Mouse (Mus musculus): Measurements from ENCODE around the gene Pigo. TPM values are rescaled to one million over a fixed set of nuclear protein-coding genes. Genes with fewer than 3 reads are reported as not detected.
A peak's percentile ranks its signal among the peaks of the same experiment; 100 is the strongest.

Gene Pigo
- polyA plus RNA-seq, 1 experiment from 2014 or later, result 9.5 TPM

- ATAC-seq, result no peak
- TF ChIP-seq EP300 (IDR thresholded peaks at IDR 0.05) (no peak), CTCF (IDR thresholded peaks at IDR 0.05) (no peak)
- H3K4me2 ChIP-seq (replicated peaks; ENCODE audit: low read depth, low read length), result peak overlapping the region; percentile 82
These were observed 19.7 kb upstream of the Pigo start for GRCm38 (mm10) chr4:43045285-43045658.

GRCm38 (mm10) chr4:43044673-43045072, 19.1 kb upstream of the Pigo start:
- whole genome bisulfite sequencing, result 12% methylated on average over 4 of the region's 4 CpGs
- DNase-seq (ENCODE audit: low spot score), result peak; percentile 81
- TF ChIP-seq CTCF (IDR thresholded peaks at IDR 0.05) (no peak), EP300 (IDR thresholded peaks at IDR 0.05) (0 out of 2 replicates have a peak, but pooled peaks have one; percentile 36)
- H3K36me3 ChIP-seq (ENCODE audit: insufficient read depth, low read length), result no peaks in the 10 kb centered on the region
- H3K27ac ChIP-seq (ENCODE audit: low read length), result peak overlapping the region; percentile 91
- no peaks in the 10 kb centered on the region for H3K9me3 ChIP-seq (ENCODE audit: low read length)
- peak overlapping the region; percentile 46 for H3K4me3 ChIP-seq (ENCODE audit: low read depth, low read length)
- no peaks in the 10 kb centered on the region for H3K27me3 ChIP-seq (replicated peaks; ENCODE audit: insufficient read depth, low read length)
- H3K4me1 ChIP-seq (ENCODE audit: insufficient read depth, low read depth, low read length), result peaks cover 11% of the 10 kb centered on the region; the same call in 1 of the 2 replicates
- H3K4me2 ChIP-seq (replicated peaks; ENCODE audit: low read depth, low read length), result peak overlapping the region; percentile 82
- H3K9ac ChIP-seq (replicated peaks; ENCODE audit: low read depth), result no peak overlapping the region
- no peak for ATAC-seq

More at GRCm38 (mm10) chr4:43045285-43045658, 19.7 kb upstream of the Pigo start:
- H3K4me1 ChIP-seq (ENCODE audit: insufficient read depth, low read depth, low read length), result peaks cover 11% of the 10 kb centered on the region; the same call in 1 of the 2 replicates
- H3K27ac ChIP-seq (ENCODE audit: low read length), result peak overlapping the region; percentile 91
- H3K9ac ChIP-seq (replicated peaks; ENCODE audit: low read depth), result peak overlapping the region; percentile 43
- H3K9me3 ChIP-seq (ENCODE audit: low read length), result no peaks in the 10 kb centered on the region
- H3K36me3 ChIP-seq (ENCODE audit: insufficient read depth, low read length), result no peaks in the 10 kb centered on the region
- no peaks in the 10 kb centered on the region for H3K27me3 ChIP-seq (replicated peaks; ENCODE audit: insufficient read depth, low read length)
- H3K4me3 ChIP-seq (ENCODE audit: low read depth, low read length), result peak overlapping the region; percentile 46
- DNase-seq (ENCODE audit: low spot score), result no peak
- WGBS, result 5% methylated on average over 13 of the region's 13 CpGs

GRCm38 (mm10) chr4:43043644-43044357, 18.2 kb upstream of the Pigo start:
- Histone ChIP-seq H3K9me3 (ENCODE audit: low read length) (no peaks in the 10 kb centered on the region), H3K36me3 (ENCODE audit: insufficient read depth, low read length) (no peaks in the 10 kb centered on the region), H3K27me3 (replicated peaks; ENCODE audit: insufficient read depth, low read length) (no peaks in the 10 kb centered on the region), H3K4me2 (replicated peaks; ENCODE audit: low read depth, low read length) (peak overlapping the region; percentile 82), H3K4me1 (ENCODE audit: insufficient read depth, low read depth, low read length) (peaks cover 18% of the 10 kb centered on the region), H3K4me3 (ENCODE audit: low read depth, low read length) (peak overlapping the region; percentile 10; the same call in 1 of the 2 replicates), H3K27ac (ENCODE audit: low read length) (peak overlapping the region; percentile 91), H3K9ac (replicated peaks; ENCODE audit: low read depth) (no peak overlapping the region; the same call in 1 of the 2 replicates)
- no peak for TF ChIP-seq CTCF (IDR thresholded peaks at IDR 0.05)
- TF ChIP-seq EP300 (IDR thresholded peaks at IDR 0.05), result no peak
- WGBS, result 17% methylated on average over 7 of the region's 7 CpGs
- ATAC-seq, result peak; percentile 18
- DNase-seq (ENCODE audit: low spot score), result peak; percentile 95

- TF ChIP-seq CTCF (IDR thresholded peaks at IDR 0.05) (no peak), EP300 (IDR thresholded peaks at IDR 0.05) (no peak)
- ATAC-seq, result no peak
- H3K27me3 ChIP-seq (replicated peaks; ENCODE audit: insufficient read depth, low read length), result no peaks in the 10 kb centered on the region
- H3K27ac ChIP-seq (ENCODE audit: low read length), result peak overlapping the region; percentile 57
- H3K4me2 ChIP-seq (replicated peaks; ENCODE audit: low read depth, low read length), result no peak overlapping the region
- 65% methylated on average over 9 of the region's 9 CpGs for WGBS
- H3K9me3 ChIP-seq (ENCODE audit: low read length), result no peaks in the 10 kb centered on the region
- no peak overlapping the region for H3K9ac ChIP-seq (replicated peaks; ENCODE audit: low read depth)
- H3K4me3 ChIP-seq (ENCODE audit: low read depth, low read length), result no peak overlapping the region
- peaks cover 19% of the 10 kb centered on the region for H3K4me1 ChIP-seq (ENCODE audit: insufficient read depth, low read depth, low read length)
- DNase-seq (ENCODE audit: low spot score), result no peak
- no peaks in the 10 kb centered on the region for H3K36me3 ChIP-seq (ENCODE audit: insufficient read depth, low read length)
These were observed 15.4 kb upstream of the Pigo start for GRCm38 (mm10) chr4:43040881-43041547.

- peak overlapping the region; percentile 91 for H3K4me2 ChIP-seq (replicated peaks; ENCODE audit: low read depth, low read length)
- DNase-seq (ENCODE audit: low spot score) (peak; percentile 100), ATAC-seq (peak; percentile 96)
- WGBS, result 3% methylated on average over 20 of the region's 25 CpGs
- peak overlapping the region; percentile 90 for H3K9ac ChIP-seq (replicated peaks; ENCODE audit: low read depth)
- no peaks in the 10 kb centered on the region; the same call in 1 of the 2 replicates for H3K36me3 ChIP-seq (ENCODE audit: insufficient read depth, low read length)
- peak overlapping the region; percentile 71 for H3K4me3 ChIP-seq (ENCODE audit: low read depth, low read length)
- peaks cover 19% of the 10 kb centered on the region for H3K4me1 ChIP-seq (ENCODE audit: insufficient read depth, low read depth, low read length)
- no peak; the same call in 1 of the 2 replicates for TF ChIP-seq EP300 (IDR thresholded peaks at IDR 0.05)
- no peak; the same call in 1 of the 2 replicates for TF ChIP-seq CTCF (IDR thresholded peaks at IDR 0.05)
- no peaks in the 10 kb centered on the region for H3K27me3 ChIP-seq (replicated peaks; ENCODE audit: insufficient read depth, low read length)
- H3K9me3 ChIP-seq (ENCODE audit: low read length), result no peaks in the 10 kb centered on the region
- peak overlapping the region; percentile 90 for H3K27ac ChIP-seq (ENCODE audit: low read length)
These were observed 14.5 kb upstream of the Pigo start for GRCm38 (mm10) chr4:43040114-43040572.

GRCm38 (mm10) chr4:43039609-43040008, 14.0 kb upstream of the Pigo start:
- ATAC-seq, result no peak; the same call in 1 of the 2 replicates
- peak overlapping the region; percentile 90 for H3K27ac ChIP-seq (ENCODE audit: low read length)
- H3K36me3 ChIP-seq (ENCODE audit: insufficient read depth, low read length), result peaks cover 4% of the 10 kb centered on the region; the same call in 1 of the 2 replicates
- H3K4me2 ChIP-seq (replicated peaks; ENCODE audit: low read depth, low read length), result peak overlapping the region; percentile 91
- WGBS, result 4% methylated on average over 11 of the region's 11 CpGs
- peak overlapping the region; percentile 71 for H3K4me3 ChIP-seq (ENCODE audit: low read depth, low read length)
- peaks cover 14% of the 10 kb centered on the region for H3K4me1 ChIP-seq (ENCODE audit: insufficient read depth, low read depth, low read length)
- H3K27me3 ChIP-seq (replicated peaks; ENCODE audit: insufficient read depth, low read length), result no peaks in the 10 kb centered on the region
- peak overlapping the region; percentile 90 for H3K9ac ChIP-seq (replicated peaks; ENCODE audit: low read depth)
- TF ChIP-seq CTCF (IDR thresholded peaks at IDR 0.05), result no peak
- TF ChIP-seq EP300 (IDR thresholded peaks at IDR 0.05), result no peak
- DNase-seq (ENCODE audit: low spot score), result no peak
- no peaks in the 10 kb centered on the region for H3K9me3 ChIP-seq (ENCODE audit: low read length)

Measured in lung, postnatal 0 days (tissue).